Mouse (Mus musculus) granulocyte monocyte progenitor cell, adult 5-6 weeks (primary cell): ENCODE results near the gene Insig1. TPM values are rescaled to one million over a fixed set of nuclear protein-coding genes. Genes with fewer than 3 reads are reported as not detected.

Source experiments
- ATAC-seq: replicated peaks from 2 replicates; pipeline ENCODE4 v1.8.0; 2016; ENCODE audit warnings: mild to moderate bottlenecking, moderate TSS enrichment, inconsistent platforms; ENCODE audit not compliant: poor library complexity, severe bottlenecking
- total RNA-seq, 2 experiments: library from RNA; stranded (forward) in 1 of 2; stranded (reverse) in 1 of 2; fragments of 200-712, 200-1000 nt in 1 of 2; fragments of >200 nt in 1 of 2; fragmentation: Nextera tagmentation in 1 of 2; gene quantifications; 2 replicates each; pipeline ENCODE4 v1.2.3; 2014 to 2017

Gene Insig1
- total RNA-seq, 2 experiments from 2014 or later: 10.4 to 32.9 TPM

GRCm38 (mm10) chr5:28117251-28117880, 46.2 kb downstream of the Insig1 start:
- ATAC-seq: no peak

DNA sequence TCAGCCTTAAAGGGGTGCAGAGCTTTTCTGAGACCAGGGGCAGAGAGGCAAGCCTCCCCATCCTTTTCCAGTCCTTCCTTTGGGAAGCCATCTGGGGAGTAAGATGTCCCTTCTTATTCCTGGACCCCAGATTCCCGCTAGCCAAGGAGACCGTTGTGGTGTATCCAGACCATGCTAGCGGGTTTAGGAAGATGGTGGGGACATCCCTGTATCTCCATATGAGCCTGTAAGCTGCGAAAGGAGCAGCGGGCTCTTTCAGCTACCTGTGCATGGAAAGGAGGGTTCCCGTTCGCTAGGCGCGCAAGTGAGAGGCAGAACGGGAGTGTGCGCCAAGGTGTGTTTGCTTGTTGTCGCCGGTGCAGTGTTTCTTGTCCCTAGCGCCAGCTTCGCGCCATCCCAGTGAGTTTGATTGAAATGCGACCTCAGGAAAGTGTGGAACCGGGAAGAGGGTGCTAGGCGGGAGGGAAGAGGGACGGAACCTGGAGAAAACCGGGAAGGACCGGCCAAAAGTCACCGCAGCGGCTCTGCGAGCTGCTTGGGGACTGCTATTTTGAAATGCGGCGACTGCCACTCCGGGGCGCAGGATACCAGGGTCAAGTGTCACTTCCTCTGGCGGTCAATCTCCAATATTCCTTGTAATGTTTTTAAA, 46.8 kb downstream of the Insig1 start:
- ATAC-seq: peak; percentile 31

- no peak for ATAC-seq
These were observed 47.4 kb downstream of the Insig1 start for GRCm38 (mm10) chr5:28118531-28118925.

GRCm38 (mm10) chr5:28119576-28119975, 48.4 kb downstream of the Insig1 start:
- ATAC-seq: no peak

DNA sequence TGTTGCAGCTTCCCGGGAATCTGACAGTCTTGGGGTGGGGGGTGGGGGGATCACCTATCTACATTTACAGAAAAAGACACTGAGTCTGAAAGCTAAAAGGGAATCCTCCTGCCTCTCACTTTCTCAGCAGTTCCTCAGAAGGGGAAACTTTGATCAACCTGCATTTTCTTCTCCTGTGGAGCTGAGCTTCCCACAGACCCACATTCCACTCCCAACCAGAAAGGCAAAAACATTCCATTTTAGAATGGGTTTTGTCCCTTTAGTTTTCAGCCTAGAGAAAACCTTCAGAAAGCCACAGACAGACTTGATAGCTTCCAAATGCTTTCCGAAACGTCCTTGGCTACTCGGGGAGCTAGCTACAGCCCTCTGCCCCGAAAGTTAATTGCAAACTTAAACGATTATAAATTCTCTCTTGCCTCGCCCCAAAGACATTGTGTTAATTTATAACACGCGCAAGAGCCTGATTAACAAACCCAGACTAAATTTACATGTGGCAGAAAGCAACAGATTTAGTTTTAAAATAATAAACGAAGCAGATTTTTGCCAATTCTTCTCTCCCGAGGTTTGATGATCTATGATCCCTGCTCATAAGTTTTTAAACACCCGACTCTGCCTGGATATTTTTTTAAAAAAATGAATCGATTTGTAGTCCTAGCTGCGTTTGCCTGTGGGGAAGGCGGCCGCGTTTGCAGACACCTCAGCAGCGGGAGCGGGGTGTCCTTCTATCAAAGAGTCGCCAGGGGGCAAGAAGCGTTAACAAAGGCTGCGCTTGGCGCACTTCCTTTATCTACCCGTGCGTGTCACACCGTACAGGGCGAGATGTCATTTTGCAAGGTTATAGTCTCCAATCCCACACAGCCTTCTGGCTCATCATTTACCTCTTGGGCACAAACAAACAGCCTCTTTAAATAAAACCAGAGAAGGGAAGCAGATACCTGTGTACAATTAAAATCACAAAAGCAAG, 51.6 kb downstream of the Insig1 start:
- peak; percentile 93 for ATAC-seq

DNA sequence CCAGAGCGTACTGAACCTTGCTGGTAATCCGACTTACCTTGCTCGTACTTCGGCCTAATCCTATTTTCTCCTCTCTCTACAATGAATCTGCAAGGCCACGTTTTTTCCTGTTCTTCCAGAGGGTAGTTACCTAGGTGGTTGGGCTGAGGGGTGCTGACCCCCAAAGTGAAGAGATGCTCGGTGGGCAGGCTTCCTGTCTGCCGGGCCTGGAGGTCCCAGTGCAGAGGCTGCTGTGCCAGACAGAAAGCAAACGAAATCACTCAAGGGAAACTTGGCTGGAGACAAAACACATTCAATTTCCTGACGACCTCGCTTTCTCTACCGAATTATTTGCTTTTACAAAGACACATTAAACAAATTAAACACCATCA, 52.3 kb downstream of the Insig1 start:
- ATAC-seq: no peak

DNA sequence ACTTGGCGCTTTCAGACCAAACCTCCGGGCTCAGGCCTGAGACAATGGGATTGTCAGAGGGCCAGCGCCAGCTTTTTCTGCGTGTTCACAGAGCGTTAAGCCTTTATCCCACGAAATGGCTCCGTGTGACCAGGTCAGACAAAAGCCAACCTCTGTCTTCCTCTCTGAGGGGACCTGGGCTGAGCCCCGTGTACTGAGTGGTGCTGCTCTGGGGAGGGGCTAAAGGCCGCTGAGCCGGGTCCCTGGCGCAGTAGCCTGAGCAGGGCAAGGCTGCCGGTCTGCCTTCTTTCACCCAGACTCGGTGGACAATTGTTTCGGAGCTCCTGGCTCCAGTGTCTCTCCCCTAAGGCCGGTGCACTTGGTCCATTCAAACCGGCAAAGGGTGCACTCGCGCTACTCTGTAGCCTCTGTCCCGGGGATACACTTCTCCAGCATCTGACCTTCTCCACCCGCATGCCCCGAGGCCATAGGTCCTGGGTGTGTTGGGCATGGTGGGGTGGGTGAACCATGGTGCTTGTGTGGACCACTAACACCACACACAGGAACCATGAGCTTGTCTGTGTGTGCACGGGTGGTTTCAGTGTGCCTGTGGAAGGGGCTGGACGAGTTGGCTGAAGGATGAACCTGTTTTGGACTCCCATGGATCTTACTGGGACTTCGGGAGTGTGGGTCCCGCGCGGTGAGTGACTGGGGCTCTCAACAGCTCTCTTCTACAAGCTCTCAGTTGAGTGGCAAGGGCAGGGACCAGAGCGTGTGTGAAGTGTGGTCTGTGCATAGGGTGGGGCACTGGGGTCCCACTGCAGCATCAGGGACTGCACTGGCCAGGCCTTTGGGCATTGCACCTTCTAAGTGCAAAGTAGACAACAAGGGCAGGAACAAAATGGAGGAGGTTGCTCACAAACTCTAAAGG, 53.4 kb downstream of the Insig1 start:
- ATAC-seq: no peak

Other genes starting within 250 kb of the Insig1 start
- gene Htr5a, start 229.2 kb upstream of the Insig1 start, total RNA-seq (2014; fragmentation: Nextera tagmentation): 0.21 TPM in 1 of 2 replicates, not detected in the other
- gene Htr5a, start 229.2 kb upstream of the Insig1 start, total RNA-seq (2017): not detected in 2 replicates
- gene En2, start 94.3 kb downstream of the Insig1 start, total RNA-seq (2014; fragmentation: Nextera tagmentation): not detected in 2 replicates
- not detected in 2 replicates for gene En2, start 94.3 kb downstream of the Insig1 start, total RNA-seq (2017)
- not detected in 2 replicates for gene Cnpy1, start 174.4 kb downstream of the Insig1 start, total RNA-seq (2014; fragmentation: Nextera tagmentation)
- not detected in 2 replicates for gene Cnpy1, start 174.4 kb downstream of the Insig1 start, total RNA-seq (2017)
- 40.5 and 49.1 TPM in 2 replicates for gene Rbm33, start 245.8 kb downstream of the Insig1 start, total RNA-seq (2014; fragmentation: Nextera tagmentation)
- 30.6 and 36.8 TPM in 2 replicates for gene Rbm33, start 245.8 kb downstream of the Insig1 start, total RNA-seq (2017)